Mouse (Mus musculus) liver, postnatal 0 days (tissue): ENCODE data around the gene Fa2h.

Source experiments
- CTCF ChIP-seq: sonication (generic); IDR thresholded peaks from 2 replicates; pipeline ENCODE4 v1.5.1; 2016; ENCODE audit warnings: antibody characterized with exemption, low read depth
- EP300 ChIP-seq: IDR thresholded peaks from 2 replicates; pipeline ENCODE4 v1.6.1; 2016; ENCODE audit warnings: antibody characterized with exemption, low read depth, mild to moderate bottlenecking

GRCm38 (mm10) chr8:111422614-111423013 lies 29.0 kb upstream of the Fa2h start:
- TF ChIP-seq CTCF (no peak), EP300 (no peak)
